ENCODE assay signal across 20 mouse cellular contexts in the genomic region with DNA sequence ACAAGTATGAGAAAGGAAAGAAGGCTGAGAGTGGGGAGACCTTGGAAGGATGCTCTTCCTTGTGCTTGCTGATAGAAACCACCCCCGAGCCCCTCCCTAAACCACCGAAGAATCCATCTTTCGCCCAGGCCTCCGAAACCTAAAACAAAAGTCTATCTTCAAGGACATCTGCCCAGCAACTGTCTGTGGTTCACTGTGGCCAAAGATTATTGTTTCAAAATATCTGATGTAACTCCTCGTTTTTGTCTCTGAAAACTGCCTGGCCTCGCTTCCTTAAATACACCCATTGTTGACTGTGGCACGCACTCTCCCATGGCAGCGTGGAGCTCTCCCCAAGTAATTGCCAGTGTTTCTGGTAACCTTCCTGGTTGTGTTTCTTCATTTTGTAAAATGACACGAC.
DNase-seq lines count a peak whose midpoint lies in the region; ATAC-seq and TF ChIP-seq lines count a peak whose summit lies in the region.
"Had no signal": no experiment of that assay in that cellular context is flagged by ENCODE, and none has a peak within 500 bp of the region (broad histone marks: within the 10 kb centered on the region; RNA-seq: fewer than 3 reads in every experiment).

No protein-coding gene starts in this region.

- H3K27me3 ChIP-seq in MEL (ENCODE audit: control insufficient read depth in 1 of 2, insufficient read depth in 2 of 2, low read length in 2 of 2): no peaks in the 10 kb centered on the region
- no peaks in the 10 kb centered on the region for H3K27me3 ChIP-seq in liver, postnatal 0 days (ENCODE audit: insufficient read depth, low read length)
- H3K27me3 ChIP-seq: heart, embryonic 15.5 days; limb, embryonic 15.5 days; neural tube, embryonic 12.5 days had no signal

- WGBS in liver, postnatal 0 days (ENCODE audit: insufficient replicate concordance): 37% methylated on average over 9 of the region's 9 CpGs

- peak; percentile 27 for DNase-seq in 3T3-L1 (ENCODE audit: low read depth, low spot score)
- DNase-seq in MEL (ENCODE audit: low read depth, low spot score): peak; percentile 95
- no peak for DNase-seq in liver, postnatal 0 days
- no peak for DNase-seq in urinary bladder, postnatal 14 days (ENCODE audit: low spot score)
- no peak for DNase-seq in cerebellum, postnatal 25 days
- DNase-seq in urinary bladder, adult 18-20 months (ENCODE audit: low spot score in 2 of 2): no peak
- DNase-seq: adrenal gland, postnatal 14 days; cerebellum, postnatal 10 days; kidney, adult 9 months; kidney, postnatal 4 days; lung, postnatal 10 days; thymus, adult 2 months had no signal

- peak overlapping the region; percentile 97 for H3K27ac ChIP-seq in MEL (ENCODE audit: control insufficient read depth, low read depth, low read length)
- H3K27ac ChIP-seq in liver, postnatal 0 days (ENCODE audit: low read depth): no peak overlapping the region
- H3K27ac ChIP-seq: heart, embryonic 15.5 days; limb, embryonic 15.5 days; midbrain, embryonic 10.5 days; neural tube, embryonic 12.5 days had no signal

- peak; percentile 77 for ATAC-seq in granulocyte monocyte progenitor cell, adult 5-6 weeks (replicated peaks; ENCODE audit: poor library complexity, severe bottlenecking)
- ATAC-seq in liver, postnatal 0 days: peak; percentile 77
- no peak for ATAC-seq in frontal cortex, adult (ENCODE audit: low TSS enrichment)
- ATAC-seq: forebrain, embryonic 16.5 days; inflammation-experienced regulatory T-cells, adult 6 months had no signal

- H3K4me3 ChIP-seq in MEL (ENCODE audit: control insufficient read depth in 1 of 2, insufficient read depth in 1 of 2, low read depth in 2 of 2, low read length in 2 of 2): peak overlapping the region; percentile 19 to 25; a peak in 3 of 4 replicates
- H3K4me3 ChIP-seq in liver, postnatal 0 days (ENCODE audit: low read depth, low read length): no peak overlapping the region
- H3K4me3 ChIP-seq: heart, embryonic 15.5 days; limb, embryonic 15.5 days; midbrain, embryonic 10.5 days; neural tube, embryonic 12.5 days had no signal

- TF ChIP-seq POLR2A in MEL (IDR thresholded peaks at IDR 0.05; ENCODE audit: control insufficient read depth in 1 of 2, insufficient read depth in 1 of 2, low read depth in 1 of 2, low read length in 2 of 2, poor library complexity in 1 of 2): peak; percentile 8 to 52; a peak in 1 of 4 replicates

- TF ChIP-seq EP300 in MEL (IDR thresholded peaks at IDR 0.05; ENCODE audit: low read depth in 1 of 2, low read length in 2 of 2): peak; percentile 99 to 100
- peak; percentile 95 for TF ChIP-seq EP300 in liver, postnatal 0 days (IDR thresholded peaks at IDR 0.05; ENCODE audit: low read depth)

- peak overlapping the region; percentile 42 for H3K4me2 ChIP-seq in liver, postnatal 0 days (ENCODE audit: low read depth, low read length)
- H3K4me2 ChIP-seq: heart, embryonic 15.5 days; limb, embryonic 15.5 days; neural tube, embryonic 12.5 days had no signal

- H3K36me3 ChIP-seq in MEL (ENCODE audit: control insufficient read depth in 1 of 2, insufficient read depth in 2 of 2, low read length in 2 of 2): peaks cover 0 to 51% of the 10 kb centered on the region in 2 experiments; a peak in 2 of 4 replicates
- H3K36me3 ChIP-seq in liver, postnatal 0 days (replicated peaks; ENCODE audit: insufficient read depth, low read length): no peaks in the 10 kb centered on the region
- H3K36me3 ChIP-seq: heart, embryonic 15.5 days; limb, embryonic 15.5 days; midbrain, embryonic 10.5 days; neural tube, embryonic 12.5 days had no signal

- no peaks in the 10 kb centered on the region for H3K79me2 ChIP-seq in MEL (ENCODE audit: control insufficient read depth, insufficient read depth, low read length, poor library complexity)

- TF ChIP-seq RAD21 in MEL (IDR thresholded peaks at IDR 0.05; ENCODE audit: low read depth, low read length): no peak

- peak overlapping the region; percentile 63 for H3K9ac ChIP-seq in MEL (ENCODE audit: control insufficient read depth, low read depth, low read length, poor library complexity, severe bottlenecking)
- H3K9ac ChIP-seq in liver, postnatal 0 days (replicated peaks): no peak overlapping the region
- H3K9ac ChIP-seq: heart, embryonic 15.5 days; limb, embryonic 15.5 days; neural tube, embryonic 12.5 days had no signal

- H3K9me3 ChIP-seq in MEL (replicated peaks; ENCODE audit: insufficient read depth, low read length): no peaks in the 10 kb centered on the region
- no peaks in the 10 kb centered on the region for H3K9me3 ChIP-seq in liver, postnatal 0 days (ENCODE audit: low read length)
- H3K9me3 ChIP-seq: heart, embryonic 15.5 days; limb, embryonic 15.5 days; midbrain, embryonic 10.5 days; neural tube, embryonic 12.5 days had no signal

- TF ChIP-seq CTCF in MEL (IDR thresholded peaks at IDR 0.05 in 2 of 3, conservative IDR thresholded peaks at IDR 0.05 in 1 of 3; ENCODE audit: control insufficient read depth in 1 of 3, insufficient read depth in 1 of 3, low read depth in 2 of 3, low read length in 3 of 3, poor library complexity in 1 of 3, severe bottlenecking in 1 of 3): no peak
- no peak for TF ChIP-seq CTCF in liver, postnatal 0 days (IDR thresholded peaks at IDR 0.05; ENCODE audit: low read depth)

- peaks cover 47 to 53% of the 10 kb centered on the region in 2 experiments for H3K4me1 ChIP-seq in MEL (ENCODE audit: control insufficient read depth in 1 of 2, insufficient read depth in 2 of 2, low read length in 2 of 2)
- peaks cover 8% of the 10 kb centered on the region; the same call in 1 of the 2 replicates for H3K4me1 ChIP-seq in liver, postnatal 0 days (ENCODE audit: insufficient read depth)

TF ChIP-seq in MEL, 35 proteins besides CTCF, POLR2A, EP300 and RAD21:
- TF ChIP-seq ZC3H11A (IDR thresholded peaks at IDR 0.05; ENCODE audit: low read depth, low read length) (peak; percentile 24; the same call in 1 of the 2 replicates), CHD2 (IDR thresholded peaks at IDR 0.05; ENCODE audit: low read length) (peak; percentile 61), MAZ (IDR thresholded peaks at IDR 0.05; ENCODE audit: low read depth, low read length) (peak; percentile 94), KAT2A (conservative IDR thresholded peaks at IDR 0.05; ENCODE audit: low read depth, low read length) (peak; percentile 48), ZMIZ1 (IDR thresholded peaks at IDR 0.05; ENCODE audit: low read depth, low read length) (0 out of 2 replicates have a peak, but pooled peaks have one; percentile 57), MAFK (IDR thresholded peaks at IDR 0.05; ENCODE audit: borderline replicate concordance, low read depth, low read length) (peak; percentile 84), JUND (IDR thresholded peaks at IDR 0.05; ENCODE audit: low read depth, low read length) (no peak; the same call in none of the 2 replicates), MYB (IDR thresholded peaks at IDR 0.05; ENCODE audit: low read depth, low read length) (peak; percentile 95), UBTF (IDR thresholded peaks at IDR 0.05; ENCODE audit: borderline replicate concordance, insufficient read depth, low read depth, low read length) (no peak), POLR2AphosphoS5 (IDR thresholded peaks at IDR 0.05; ENCODE audit: borderline replicate concordance, low read depth, low read length) (no peak), TBP (IDR thresholded peaks at IDR 0.05; ENCODE audit: low read depth, low read length) (peak; percentile 70; the same call in 1 of the 2 replicates), TCF12 (IDR thresholded peaks at IDR 0.05; ENCODE audit: low read depth, low read length) (peak; percentile 99), RCOR1 (IDR thresholded peaks at IDR 0.05; ENCODE audit: low read depth, low read length) (peak; percentile 93), NELFE (IDR thresholded peaks at IDR 0.05; ENCODE audit: low read depth, low read length) (peak; percentile 53; the same call in 1 of the 2 replicates), NRF1 (IDR thresholded peaks at IDR 0.05; ENCODE audit: insufficient read depth, low read depth, low read length, poor library complexity, severe bottlenecking) (peak; percentile 10; the same call in 1 of the 2 replicates), ETS1 (IDR thresholded peaks at IDR 0.05; ENCODE audit: low read depth, low read length) (peak; percentile 98), TAL1 (IDR thresholded peaks at IDR 0.05; ENCODE audit: low read length) (peak; percentile 96), SMC3 (IDR thresholded peaks at IDR 0.05; ENCODE audit: low read depth, low read length) (peak; percentile 1; the same call in 1 of the 2 replicates), ZNF384 (IDR thresholded peaks at IDR 0.05; ENCODE audit: low read depth, low read length) (peak; percentile 48; the same call in 1 of the 2 replicates), MAX (IDR thresholded peaks at IDR 0.05; ENCODE audit: low read length) (peak; percentile 72; the same call in 1 of the 2 replicates), SIN3A (IDR thresholded peaks at IDR 0.05; ENCODE audit: low read length) (peak; percentile 94), USF2 (IDR thresholded peaks at IDR 0.05; ENCODE audit: borderline replicate concordance in 1 of 2, insufficient read depth in 1 of 2, low read depth in 1 of 2, low read length in 2 of 2) (no peak), ZKSCAN1 (IDR thresholded peaks at IDR 0.05; ENCODE audit: low read depth, low read length) (no peak), USF1 (IDR thresholded peaks at IDR 0.05; ENCODE audit: low read depth, low read length) (no peak), MXI1 (IDR thresholded peaks at IDR 0.05; ENCODE audit: low read depth, low read length) (peak; percentile 71; the same call in 1 of the 2 replicates), HCFC1 (IDR thresholded peaks at IDR 0.05; ENCODE audit: low read depth, low read length) (peak; percentile 57), ELF1 (IDR thresholded peaks at IDR 0.05; ENCODE audit: low read depth, low read length) (peak; percentile 62), CHD1 (IDR thresholded peaks at IDR 0.05; ENCODE audit: low read depth, low read length) (no peak), GATA1 (IDR thresholded peaks at IDR 0.05; ENCODE audit: low read depth, low read length) (peak; percentile 97), BHLHE40 (IDR thresholded peaks at IDR 0.05; ENCODE audit: borderline replicate concordance, low read depth, low read length) (peak; percentile 71; the same call in 1 of the 2 replicates), MYC (IDR thresholded peaks at IDR 0.05; ENCODE audit: low read depth, low read length) (peak; percentile 86), MEF2A (IDR thresholded peaks at IDR 0.05; ENCODE audit: extremely low read depth, insufficient replicate concordance, low read depth, low read length, poor library complexity, severe bottlenecking) (0 out of 2 replicates have a peak, but pooled peaks have one; percentile 38)

Comparison
In these comparisons a context has a peak if more than half of its experiments do, and no peak if none do; other contexts are left out.
1. DNase-seq: peak in 3T3-L1 (single experiment) and MEL (single experiment); none in liver, postnatal 0 days (single experiment), urinary bladder, postnatal 14 days (single experiment), cerebellum, postnatal 25 days (0 of 2) and urinary bladder, adult 18-20 months (0 of 2).